Mouse (Mus musculus) megakaryocyte progenitor cell, adult 5-6 weeks (primary cell): ENCODE measurements around the gene Cabcoco1. TPM values are rescaled to one million over a fixed set of nuclear protein-coding genes. Genes with fewer than 3 reads are reported as not detected.

Source experiments
- ATAC-seq: replicated peaks from 2 replicates; pipeline ENCODE4 v1.8.0; 2016; ENCODE audit warnings: mild to moderate bottlenecking, moderate TSS enrichment, inconsistent platforms; ENCODE audit not compliant: poor library complexity
- total RNA-seq, 2 experiments: library from RNA; stranded (forward) in 1 of 2; stranded (reverse) in 1 of 2; fragments of 157-497, 149-512 nt in 1 of 2; fragments of 200-1000 nt in 1 of 2; gene quantifications; 2 replicates each; pipeline versions ENCODE4 v1.2.3 to v1.2.4; 2015 to 2017

The Cabcoco1 gene
- total RNA-seq, 2 experiments from 2014 or later: 3.2 to 6.7 TPM

DNA sequence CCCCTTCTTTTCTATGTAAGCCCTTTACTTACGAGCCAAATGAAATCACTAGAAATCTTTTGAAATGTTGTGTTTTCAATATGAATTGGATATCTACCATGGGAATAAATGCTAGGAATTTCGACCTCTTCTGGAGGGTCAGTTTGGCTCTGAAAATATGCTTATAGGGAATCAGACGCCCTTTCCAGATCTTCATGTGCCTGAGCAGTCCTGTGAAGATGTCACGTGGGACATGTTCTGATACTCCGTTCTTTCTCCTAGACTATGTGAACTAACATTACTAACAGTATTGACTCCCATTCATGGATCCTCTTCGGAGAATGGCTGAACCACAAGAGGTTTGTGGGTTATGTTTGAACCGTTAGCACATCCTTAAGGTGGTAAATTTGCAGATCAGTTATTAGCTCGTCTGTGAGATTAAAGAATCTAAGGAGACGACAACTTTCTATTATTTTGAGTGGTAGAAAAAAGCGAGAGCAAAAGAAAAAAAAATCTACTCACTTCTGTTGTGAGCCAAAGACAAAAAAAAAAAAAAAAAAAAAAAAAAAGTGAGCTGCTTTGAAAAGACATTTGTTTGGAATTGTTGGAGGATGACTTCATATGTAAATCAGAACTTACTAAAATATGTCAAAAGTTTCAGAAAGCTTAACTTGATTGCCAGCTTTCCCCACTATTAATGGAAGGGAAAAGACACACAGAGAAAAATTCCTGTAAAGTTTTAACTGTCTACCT is 99.6 kb downstream of the Cabcoco1 start:
- no peak for ATAC-seq

DNA sequence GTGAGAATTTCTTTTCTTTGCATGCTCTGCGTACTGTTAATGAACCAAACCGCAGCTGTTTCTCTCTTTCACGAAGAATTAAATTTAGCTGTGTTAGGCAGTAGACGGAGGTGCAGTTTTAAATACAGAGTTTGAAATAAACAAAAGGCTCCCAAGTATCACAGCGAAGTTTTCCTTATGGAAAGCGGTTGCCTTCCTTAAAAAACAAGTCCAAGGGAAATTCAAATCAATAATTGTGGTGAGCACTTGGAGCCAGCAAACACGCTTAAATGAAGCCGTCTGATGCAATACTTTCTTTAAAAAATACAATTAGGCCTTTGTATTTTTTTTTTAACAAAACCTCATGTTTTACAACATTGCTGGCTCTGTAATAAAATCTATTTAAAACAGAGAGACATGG is 101.2 kb downstream of the Cabcoco1 start:
- no peak for ATAC-seq

- no peak for ATAC-seq
These were observed 105.9 kb downstream of the Cabcoco1 start for GRCm38 (mm10) chr10:68435754-68436153.

DNA sequence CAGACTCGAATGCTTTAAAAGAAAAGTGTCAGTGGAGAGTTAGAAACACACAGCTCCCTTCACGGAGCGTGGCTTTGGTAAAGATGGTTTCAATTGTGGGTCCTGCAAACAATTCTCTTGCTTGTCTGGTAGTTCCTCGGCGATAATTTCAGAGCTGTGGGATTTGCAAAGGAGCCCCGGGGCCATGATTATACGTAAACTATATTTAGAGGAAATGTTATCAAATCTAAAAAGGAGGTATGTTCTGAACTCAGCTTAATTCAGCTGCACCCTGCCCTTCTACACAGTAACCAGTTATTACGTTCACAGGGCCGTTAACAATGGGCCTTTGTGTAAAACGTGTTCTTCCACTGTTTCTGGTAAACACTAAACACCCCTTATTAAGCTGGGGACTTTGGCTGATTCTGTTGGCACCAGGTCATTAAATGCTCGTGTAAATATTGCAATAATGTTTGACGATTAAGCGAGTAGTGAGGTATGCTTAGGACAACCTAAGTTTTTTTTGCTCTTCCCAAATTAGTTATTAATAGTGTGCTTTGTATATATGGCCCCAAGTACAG is 106.6 kb downstream of the Cabcoco1 start:
- no peak for ATAC-seq

GRCm38 (mm10) chr10:68434045-68434639 is 107.6 kb downstream of the Cabcoco1 start:
- peak; percentile 35 for ATAC-seq

DNA sequence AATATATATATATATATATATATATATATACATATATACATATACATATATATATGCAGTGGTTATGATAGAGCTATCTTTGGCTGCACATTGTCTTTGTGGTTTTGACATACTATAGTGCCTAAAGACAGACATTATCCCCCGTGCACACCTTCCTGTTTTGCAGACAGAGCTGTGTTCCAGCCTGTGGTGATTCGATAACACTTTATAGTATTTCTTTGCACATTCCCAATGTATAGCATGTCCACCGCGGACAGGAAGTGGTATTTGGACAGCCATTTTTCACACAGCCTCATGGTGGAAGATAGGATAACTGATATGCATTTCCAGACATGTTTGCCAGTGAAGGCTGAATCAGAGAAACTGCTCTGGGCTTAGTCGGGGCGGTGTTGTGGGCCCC is 110.3 kb downstream of the Cabcoco1 start:
- peak; percentile 91 for ATAC-seq

GRCm38 (mm10) chr10:68430929-68431328 is 110.8 kb downstream of the Cabcoco1 start:
- no peak for ATAC-seq

DNA sequence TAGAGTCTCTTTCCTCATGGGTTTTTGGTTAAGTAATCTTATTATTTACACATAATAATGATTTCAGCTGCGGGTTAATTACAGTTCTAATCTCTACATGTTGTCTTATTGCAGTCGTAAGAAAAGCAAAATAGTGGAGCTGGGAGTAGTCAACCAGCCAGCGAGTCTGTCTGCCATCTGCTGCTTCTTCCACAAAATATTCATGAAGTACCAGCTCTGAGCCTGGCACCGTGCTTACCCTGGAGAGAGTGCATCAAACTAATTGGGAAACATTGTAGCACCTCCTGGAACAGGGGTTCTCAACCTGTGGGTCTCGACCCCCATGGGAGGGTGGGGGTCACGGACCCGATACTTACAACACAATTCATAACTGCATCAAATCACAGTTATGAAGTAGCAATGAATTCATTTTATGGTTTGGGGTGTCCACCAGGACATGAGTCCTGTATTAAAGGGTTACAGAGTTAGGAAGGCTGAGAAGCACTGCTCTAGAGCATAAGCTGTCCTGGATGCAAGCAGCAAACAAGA is 121.2 kb downstream of the Cabcoco1 start:
- no peak for ATAC-seq

DNA sequence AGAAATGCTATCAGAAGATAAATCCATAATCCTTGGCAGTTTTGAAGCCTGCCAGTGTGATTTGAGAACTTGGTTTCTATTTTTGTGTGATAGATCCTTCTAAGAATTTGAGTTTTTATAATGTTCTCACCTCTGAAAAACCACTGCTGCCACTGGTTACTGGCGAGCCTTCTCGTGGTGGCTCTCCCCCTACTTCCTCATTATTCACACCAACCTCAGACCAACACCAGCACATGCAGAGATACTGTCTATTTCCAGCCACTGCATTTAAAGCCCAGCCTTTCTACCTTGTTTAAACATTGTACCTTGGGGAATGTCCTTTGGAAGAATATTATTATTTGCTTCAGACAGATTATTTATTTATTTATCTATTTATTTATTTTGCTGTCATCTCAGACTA is 121.8 kb downstream of the Cabcoco1 start:
- peak; percentile 83 for ATAC-seq

GRCm38 (mm10) chr10:68417074-68417790 is 124.5 kb downstream of the Cabcoco1 start:
- ATAC-seq: no peak

DNA sequence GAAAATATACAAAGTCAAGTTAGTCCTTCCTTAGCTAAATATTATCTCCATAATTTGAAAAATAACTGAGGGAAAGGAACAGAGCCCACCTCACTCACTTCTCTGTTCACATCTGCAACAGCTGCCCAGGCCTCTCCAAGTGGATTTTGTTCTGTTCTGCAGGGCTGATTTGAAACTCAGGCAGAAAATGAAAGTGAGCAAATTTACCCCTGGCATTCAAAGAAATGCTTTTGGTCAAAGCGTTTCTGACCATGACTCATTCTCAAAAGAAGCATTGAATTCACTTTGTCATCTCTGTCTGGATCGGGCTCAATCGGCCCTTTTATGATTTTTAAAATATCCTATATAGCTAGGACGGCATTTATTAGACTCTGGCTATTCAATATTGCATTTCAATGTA is 135.8 kb downstream of the Cabcoco1 start:
- ATAC-seq: no peak

DNA sequence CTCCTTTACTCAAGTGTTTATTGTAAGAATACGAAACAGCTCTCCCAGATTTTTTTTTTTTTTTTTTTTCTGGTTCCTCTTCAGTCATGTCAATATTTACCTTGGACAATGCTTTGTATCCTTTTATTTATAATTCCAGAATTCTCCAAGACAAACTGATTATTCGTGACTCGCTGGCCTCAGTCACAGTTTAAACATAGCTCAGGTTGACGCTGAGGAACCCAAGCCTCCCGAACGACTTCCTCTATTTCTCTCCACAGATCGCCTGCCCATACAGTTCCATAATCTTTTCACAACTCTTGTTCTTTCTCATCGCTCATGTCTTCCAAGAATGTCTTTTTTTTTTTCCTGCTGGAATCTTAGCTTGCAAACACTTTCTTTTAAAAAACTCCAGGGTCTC is 144.9 kb downstream of the Cabcoco1 start:
- ATAC-seq: peak; percentile 76

GRCm38 (mm10) chr10:68396083-68396482 is 145.6 kb downstream of the Cabcoco1 start:
- ATAC-seq: no peak

GRCm38 (mm10) chr10:68391640-68392039 is 150.1 kb downstream of the Cabcoco1 start:
- ATAC-seq: no peak

DNA sequence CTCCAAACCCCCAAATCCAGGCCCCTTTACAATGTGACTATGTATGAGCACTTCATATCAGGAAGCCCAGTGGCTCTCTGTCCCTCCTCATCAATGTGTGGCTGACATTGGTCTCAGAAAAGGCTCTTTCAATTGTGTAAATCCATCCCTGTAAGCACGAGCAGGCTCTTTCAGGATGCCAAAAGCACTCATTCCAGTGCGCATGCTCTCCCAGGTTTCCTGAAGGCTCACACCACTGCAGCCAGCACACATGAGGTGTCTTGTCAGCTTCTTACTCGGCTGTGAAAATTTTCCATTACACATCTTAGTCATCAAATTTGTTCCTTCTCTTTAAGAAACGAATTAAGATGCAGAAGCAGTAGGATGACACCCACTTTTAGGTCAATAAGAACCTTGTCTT is 152.9 kb downstream of the Cabcoco1 start:
- ATAC-seq: no peak

- no peak for ATAC-seq
These were observed 153.6 kb downstream of the Cabcoco1 start for GRCm38 (mm10) chr10:68388138-68388537.

Other genes starting within 250 kb of the Cabcoco1 start
- gene Tmem26, start 181.8 kb upstream of the Cabcoco1 start, total RNA-seq (2015): 2.1 and 2.4 TPM in 2 replicates
- 0.57 and 0.92 TPM in 2 replicates for gene Tmem26, start 181.8 kb upstream of the Cabcoco1 start, total RNA-seq (2017)